Mouse (Mus musculus) left cerebral cortex, adult 8-10 months (tissue): ENCODE data around the gene Trappc5. TPM values are rescaled to one million over a fixed set of nuclear protein-coding genes. Genes with fewer than 3 reads are reported as not detected.

Experiments used
- DNase-seq, 2 experiments: peaks; one replicate each; pipeline ENCODE4 v3.0.0; 2022; ENCODE audit warnings: low spot score in 2 of 2
- total RNA-seq, 4 experiments: library from RNA; stranded (reverse); gene quantifications; 2 replicates each; pipeline ENCODE4 v1.2.4; 2022

Gene Trappc5
- total RNA-seq, 4 experiments from 2014 or later, result 27.3 to 29.4 (median 28.7) TPM

- no peak for DNase-seq
Measured at GRCm38 (mm10) chr8:3676993-3677579, 987 bp downstream of the Trappc5 start.

- DNase-seq, result no peak
Measured at GRCm38 (mm10) chr8:3678831-3679230, 2.7 kb downstream of the Trappc5 start.

GRCm38 (mm10) chr8:3679236-3679635, 3.1 kb downstream of the Trappc5 start:
- DNase-seq, result no peak

- DNase-seq, result no peak
Measured at GRCm38 (mm10) chr8:3679656-3680055, 3.6 kb downstream of the Trappc5 start.

GRCm38 (mm10) chr8:3682435-3682834, 6.3 kb downstream of the Trappc5 start:
- no peak for DNase-seq

- no peak for DNase-seq
Measured at GRCm38 (mm10) chr8:3683408-3684176, 7.5 kb downstream of the Trappc5 start.

- DNase-seq, result no peak
Measured at GRCm38 (mm10) chr8:3684530-3684929, 8.4 kb downstream of the Trappc5 start.

- DNase-seq, result no peak
Measured at GRCm38 (mm10) chr8:3685422-3685821, 9.3 kb downstream of the Trappc5 start.

GRCm38 (mm10) chr8:3687537-3687936, 11.4 kb downstream of the Trappc5 start:
- DNase-seq, result no peak

- no peak for DNase-seq
Measured at GRCm38 (mm10) chr8:3690774-3691173, 14.7 kb downstream of the Trappc5 start.

GRCm38 (mm10) chr8:3694121-3694520, 18.0 kb downstream of the Trappc5 start, which contains the start of gene Fcer2a:
Fcer2a (minus strand) TSS chr8:3694175.
- DNase-seq, result no peak

- DNase-seq, result no peak
Measured at GRCm38 (mm10) chr8:3701491-3701890, 25.4 kb downstream of the Trappc5 start.

- DNase-seq, result no peak
Measured at GRCm38 (mm10) chr8:3705711-3706110, 29.6 kb downstream of the Trappc5 start.

GRCm38 (mm10) chr8:3707611-3708010, 31.5 kb downstream of the Trappc5 start:
- DNase-seq, result no peak

GRCm38 (mm10) chr8:3710312-3710711, 34.2 kb downstream of the Trappc5 start:
- no peak for DNase-seq

GRCm38 (mm10) chr8:3711646-3712045, 35.5 kb downstream of the Trappc5 start:
- no peak for DNase-seq

GRCm38 (mm10) chr8:3717321-3717954, 41.3 kb downstream of the Trappc5 start:
- no peak for DNase-seq

GRCm38 (mm10) chr8:3718559-3718958, 42.5 kb downstream of the Trappc5 start:
- peak; percentile 46 to 48 for DNase-seq

GRCm38 (mm10) chr8:3720551-3720950, 44.5 kb downstream of the Trappc5 start, which contains the start of gene Clec4g:
Clec4g (minus strand) TSS chr8:3720651.
- DNase-seq, result no peak

GRCm38 (mm10) chr8:3721041-3721440, 44.9 kb downstream of the Trappc5 start:
- no peak for DNase-seq
